Mouse (Mus musculus) stomach, postnatal 0 days (tissue): ENCODE measurements around the gene E130114P18Rik. TPM values are rescaled to one million over a fixed set of nuclear protein-coding genes. Genes with fewer than 3 reads are reported as not detected.

ENCODE experiments used
- ATAC-seq: fragments of 200-750 bp; cut with Nextera tagmentation; 2 replicates; pipeline ENCODE4 v1.8.0; 2017; ENCODE audit not compliant: low FRiP score, low TSS enrichment
- DNase-seq: peaks from one replicate; pipeline ENCODE4 v3.0.0-alpha.2; 2016; ENCODE audit warnings: low spot score
- H3K27ac ChIP-seq: fragments of 300-500 bp; sonication (generic); replicated peaks from 2 replicates; pipeline ENCODE4 v1.5.1; 2014; ENCODE audit warnings: mild to moderate bottlenecking, control low read depth
- H3K27me3 ChIP-seq: fragments of 300-500 bp; sonication (generic); 2 replicates; pipeline ENCODE4 v1.6.1; 2014; ENCODE audit warnings: low read length; ENCODE audit not compliant: control insufficient read depth, insufficient read depth
- H3K36me3 ChIP-seq: fragments of 300-500 bp; sonication (generic); 2 replicates; pipeline ENCODE4 v1.6.1; 2014; ENCODE audit warnings: low read length, mixed read lengths; ENCODE audit not compliant: control insufficient read depth, insufficient read depth
- H3K4me1 ChIP-seq: fragments of 300-500 bp; sonication (generic); replicated peaks from 2 replicates; pipeline ENCODE4 v1.6.1; 2014; ENCODE audit warnings: antibody characterized with exemption; ENCODE audit not compliant: control insufficient read depth, insufficient read depth
- H3K4me2 ChIP-seq: fragments of 300-500 bp; sonication (generic); replicated peaks from 2 replicates; pipeline ENCODE4 v1.6.1; 2014; ENCODE audit warnings: low read depth, mild to moderate bottlenecking, control low read depth, moderate library complexity
- H3K4me3 ChIP-seq: fragments of 300-500 bp; sonication (generic); 2 replicates; pipeline ENCODE4 v1.5.1; 2014; ENCODE audit warnings: low read depth, low read length, control low read depth
- H3K9ac ChIP-seq: fragments of 300-500 bp; sonication (generic); 2 replicates; pipeline ENCODE4 v1.6.1; 2014; ENCODE audit warnings: mild to moderate bottlenecking, low read length, control low read depth, mixed read lengths
- H3K9me3 ChIP-seq: fragments of 300-500 bp; sonication (generic); 2 replicates; pipeline ENCODE4 v1.6.1; 2016; ENCODE audit warnings: low read length; ENCODE audit not compliant: control insufficient read depth
- CTCF ChIP-seq: IDR thresholded peaks from 2 replicates; pipeline ENCODE4 v1.5.1; 2016; ENCODE audit warnings: antibody characterized with exemption, low read depth, mild to moderate bottlenecking, moderate library complexity
- EP300 ChIP-seq: optimal IDR thresholded peaks from 2 replicates; pipeline ENCODE3; 2016; ENCODE audit warnings: antibody characterized with exemption
- WGBS: fragments of 180-500 bp; shearing (Covaris S2); extraction: QIAGEN DNeasy Blood & Tissue Kit; methylation state at CpG from one replicate; pipeline ENCODE4 v1.1.7; 2014; 5-methylcytosine and 5-hydroxymethylcytosine counted together
- polyA plus RNA-seq: library from polyadenylated mRNA; unstranded; fragments of >200 nt; fragmentation: Nextera tagmentation; extraction: Ambion mirVana; gene quantifications from 2 replicates; pipeline ENCODE4 v1.2.1, GENCODE M21; 2015

Gene E130114P18Rik
- polyA plus RNA-seq, 1 experiment from 2014 or later = 1.2 TPM

DNA sequence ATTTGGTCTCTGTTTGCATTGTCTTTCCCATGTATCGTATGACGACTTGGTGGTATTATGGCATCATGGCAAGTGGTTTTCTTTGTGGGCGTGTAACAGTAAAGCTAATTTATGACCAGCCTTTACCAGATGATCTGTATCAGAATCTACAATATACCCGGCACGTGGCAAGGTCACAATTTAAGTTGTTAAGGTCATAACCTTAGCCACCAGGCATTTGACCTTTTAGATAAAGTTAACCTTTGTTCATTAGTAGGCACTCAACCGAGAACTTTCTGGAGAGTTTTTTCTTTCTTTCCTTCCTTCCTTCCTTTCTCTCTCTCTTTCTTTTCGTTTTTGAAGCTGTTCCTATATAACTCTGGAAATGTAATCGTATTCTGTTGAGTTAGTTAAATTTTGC, 8.7 kb upstream of the E130114P18Rik start:
- DNase-seq = no peak
- Histone ChIP-seq H3K27ac (no peak overlapping the region), H3K4me3 (no peak overlapping the region), H3K4me1 (no peaks in the 10 kb centered on the region), H3K27me3 (no peaks in the 10 kb centered on the region), H3K9ac (no peak overlapping the region), H3K36me3 (peaks cover 8% of the 10 kb centered on the region; the same call in 1 of the 2 replicates), H3K4me2 (no peak overlapping the region), H3K9me3 (no peaks in the 10 kb centered on the region)
- 64% methylated on average over 8 of the region's 8 CpGs for WGBS
- ATAC-seq = no peak
- TF ChIP-seq CTCF (no peak), EP300 (no peak)

DNA sequence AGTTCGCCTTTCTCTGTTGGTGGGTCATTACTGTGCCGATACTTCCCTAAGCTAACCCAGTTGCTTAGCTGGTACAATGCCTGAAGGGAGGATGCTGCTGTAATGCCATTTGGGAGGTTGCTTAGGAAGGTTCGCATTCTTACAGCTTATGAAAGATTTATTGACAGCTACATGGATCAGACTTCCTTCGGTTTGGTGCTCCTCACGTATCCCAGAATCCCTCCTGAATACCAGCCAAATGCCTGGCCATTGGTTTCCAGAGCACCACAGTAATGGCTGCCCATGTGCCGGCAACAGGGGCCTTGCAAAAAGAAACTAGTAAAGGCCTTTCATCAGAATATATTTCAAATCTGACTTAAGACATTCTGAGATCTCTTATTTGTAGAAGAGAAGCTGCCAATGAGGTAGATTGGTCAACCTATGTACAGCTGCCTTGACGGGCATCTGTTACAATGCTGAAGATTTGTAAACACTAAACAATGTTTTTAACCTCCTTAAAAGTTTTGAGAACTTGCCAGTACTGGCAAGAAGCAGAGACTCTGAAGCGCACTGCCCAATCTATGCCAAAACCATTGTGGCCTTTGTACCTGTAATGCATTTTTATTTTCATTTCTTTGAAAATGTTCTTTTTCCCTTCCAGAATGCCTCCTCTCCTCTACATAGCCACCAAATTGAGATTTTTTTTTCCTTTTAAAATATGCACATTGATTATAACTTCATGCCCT, 7.8 kb upstream of the E130114P18Rik start:
- DNase-seq (no peak), ATAC-seq (no peak)
- H3K4me1 ChIP-seq = no peaks in the 10 kb centered on the region
- no peaks in the 10 kb centered on the region for H3K9me3 ChIP-seq
- H3K27me3 ChIP-seq = no peaks in the 10 kb centered on the region
- H3K27ac ChIP-seq = no peak overlapping the region
- no peak overlapping the region for H3K4me2 ChIP-seq
- TF ChIP-seq EP300 (no peak), CTCF (no peak)
- no peak overlapping the region for H3K4me3 ChIP-seq
- H3K9ac ChIP-seq = no peak overlapping the region
- WGBS = 74% methylated on average over 8 of the region's 8 CpGs
- H3K36me3 ChIP-seq = peaks cover 8% of the 10 kb centered on the region; the same call in 1 of the 2 replicates

DNA sequence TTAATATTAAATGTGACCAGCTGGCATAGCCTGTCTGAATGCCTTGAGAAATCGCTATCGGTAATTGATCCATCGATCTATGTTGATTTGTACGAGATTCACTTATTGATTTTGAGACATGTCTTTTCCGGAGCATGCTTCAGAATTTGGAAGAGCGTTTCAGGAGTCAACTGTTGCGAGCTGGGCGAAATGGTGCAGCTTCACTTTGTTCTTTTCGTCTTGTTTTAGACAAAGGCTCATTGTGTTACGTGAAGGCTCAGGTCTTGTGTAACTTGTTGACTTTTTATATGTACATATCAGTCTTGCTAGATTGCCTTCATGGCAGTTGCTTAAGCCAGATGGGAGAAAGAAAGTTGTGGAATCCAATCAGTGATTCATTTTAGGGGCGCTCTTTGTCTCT, 6.4 kb upstream of the E130114P18Rik start:
- peaks cover 8% of the 10 kb centered on the region; the same call in 1 of the 2 replicates for H3K36me3 ChIP-seq
- H3K9ac ChIP-seq = no peak overlapping the region
- no peak overlapping the region for H3K4me2 ChIP-seq
- WGBS = 79% methylated on average over 11 of the region's 11 CpGs
- ATAC-seq (peak; percentile 60; the same call in 1 of the 2 replicates), DNase-seq (no peak)
- H3K27me3 ChIP-seq = no peaks in the 10 kb centered on the region
- no peak for TF ChIP-seq EP300
- TF ChIP-seq CTCF = no peak
- H3K27ac ChIP-seq = no peak overlapping the region
- no peaks in the 10 kb centered on the region for H3K4me1 ChIP-seq
- no peaks in the 10 kb centered on the region for H3K9me3 ChIP-seq
- H3K4me3 ChIP-seq = no peak overlapping the region

DNA sequence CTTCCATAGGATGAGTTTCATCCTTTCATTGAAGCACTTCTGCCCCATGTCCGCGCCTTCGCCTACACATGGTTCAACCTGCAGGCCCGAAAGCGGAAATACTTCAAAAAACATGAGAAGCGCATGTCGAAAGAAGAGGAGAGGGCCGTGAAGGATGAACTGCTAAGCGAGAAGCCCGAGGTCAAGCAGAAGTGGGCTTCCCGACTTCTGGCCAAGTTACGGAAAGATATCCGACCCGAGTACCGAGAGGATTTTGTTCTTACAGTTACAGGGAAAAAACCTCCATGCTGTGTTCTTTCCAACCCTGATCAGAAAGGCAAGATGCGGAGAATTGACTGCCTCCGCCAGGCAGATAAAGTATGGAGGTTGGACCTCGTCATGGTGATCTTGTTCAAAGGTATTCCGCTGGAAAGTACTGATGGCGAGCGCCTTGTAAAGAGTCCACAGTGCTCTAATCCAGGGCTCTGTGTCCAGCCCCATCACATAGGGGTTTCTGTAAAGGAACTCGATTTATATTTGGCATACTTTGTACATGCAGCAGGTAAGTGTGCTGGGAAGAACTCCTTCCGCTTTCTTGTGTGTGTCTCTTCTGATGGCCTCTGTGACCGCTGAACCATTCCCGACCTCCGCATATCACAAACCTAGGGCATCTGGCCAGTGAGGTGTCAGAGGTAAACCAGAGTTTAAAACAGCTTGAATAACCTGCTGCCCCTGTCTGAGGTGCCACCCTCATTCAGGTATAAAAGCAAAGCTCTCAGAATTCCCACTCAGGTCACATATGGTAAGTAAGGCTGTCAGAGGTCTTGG, 5.4 kb upstream of the E130114P18Rik start:
- no peaks in the 10 kb centered on the region for H3K9me3 ChIP-seq
- 96% methylated on average over 26 of the region's 26 CpGs for WGBS
- no peaks in the 10 kb centered on the region for H3K4me1 ChIP-seq
- H3K4me2 ChIP-seq = no peak overlapping the region
- H3K9ac ChIP-seq = no peak overlapping the region
- no peak overlapping the region for H3K27ac ChIP-seq
- H3K27me3 ChIP-seq = no peaks in the 10 kb centered on the region
- TF ChIP-seq EP300 = no peak
- TF ChIP-seq CTCF = no peak
- ATAC-seq (no peak), DNase-seq (no peak)
- no peak overlapping the region for H3K4me3 ChIP-seq
- peaks cover 8% of the 10 kb centered on the region; the same call in 1 of the 2 replicates for H3K36me3 ChIP-seq

DNA sequence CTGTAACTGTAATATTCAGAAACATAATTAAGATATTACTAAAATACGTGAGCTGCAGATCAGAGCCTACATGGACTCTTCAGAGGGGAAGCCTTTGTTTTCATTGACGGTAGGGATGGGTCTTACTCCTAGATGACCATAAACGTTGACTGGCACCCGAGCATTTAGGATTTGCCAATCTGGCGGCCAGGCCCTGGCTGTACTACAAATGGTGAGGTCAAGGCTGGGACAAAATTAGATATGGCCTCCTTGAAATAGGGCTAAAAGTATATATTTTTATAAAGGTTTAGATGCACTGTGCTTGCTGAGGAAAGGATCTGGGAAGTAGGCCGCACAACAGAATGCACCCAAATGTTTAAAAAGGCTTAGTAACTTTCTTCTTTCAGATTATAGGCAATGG, 4.6 kb upstream of the E130114P18Rik start:
- no peak for TF ChIP-seq EP300
- no peak for TF ChIP-seq CTCF
- DNase-seq (no peak), ATAC-seq (no peak)
- Histone ChIP-seq H3K9me3 (no peaks in the 10 kb centered on the region), H3K4me3 (no peak overlapping the region), H3K9ac (no peak overlapping the region), H3K27ac (no peak overlapping the region), H3K27me3 (no peaks in the 10 kb centered on the region), H3K4me1 (no peaks in the 10 kb centered on the region), H3K4me2 (no peak overlapping the region), H3K36me3 (peaks cover 8% of the 10 kb centered on the region; the same call in 1 of the 2 replicates)
- 92% methylated on average over 6 of the region's 6 CpGs for WGBS

DNA sequence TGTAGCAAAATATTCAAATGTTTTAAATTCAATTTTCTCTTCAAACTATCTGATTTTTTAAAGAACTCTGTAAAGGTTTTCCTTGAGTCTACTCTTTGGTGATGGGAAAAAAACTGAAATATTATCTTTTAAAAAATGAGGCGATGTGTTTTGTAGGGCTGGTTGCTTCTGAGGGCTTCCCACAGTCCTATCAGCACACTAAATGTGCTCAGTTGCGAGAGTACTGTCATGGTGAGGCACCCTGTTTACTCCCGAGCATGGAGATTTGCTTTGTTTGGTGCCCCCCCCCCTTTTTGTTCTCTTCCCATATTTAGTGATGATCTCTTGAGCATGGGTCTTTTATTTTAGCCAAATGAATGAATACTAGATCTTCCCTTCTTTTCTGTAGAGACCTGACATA, 4.2 kb upstream of the E130114P18Rik start:
- Histone ChIP-seq H3K4me2 (no peak overlapping the region), H3K4me3 (no peak overlapping the region), H3K9ac (no peak overlapping the region), H3K4me1 (no peaks in the 10 kb centered on the region), H3K36me3 (peaks cover 6% of the 10 kb centered on the region; the same call in 1 of the 2 replicates), H3K27me3 (no peaks in the 10 kb centered on the region), H3K9me3 (no peaks in the 10 kb centered on the region), H3K27ac (no peak overlapping the region)
- TF ChIP-seq CTCF = no peak
- no peak for TF ChIP-seq EP300
- no peak for DNase-seq
- ATAC-seq = no peak
- 86% methylated on average over 3 of the region's 3 CpGs for WGBS
